Mouse (Mus musculus) hindbrain, embryonic 11.5 days (tissue): ENCODE data around the gene Troap. TPM values are rescaled to one million over a fixed set of nuclear protein-coding genes. Genes with fewer than 3 reads are reported as not detected.
"Not testable (repeated sequence)": the region's sequence is repeated elsewhere in the genome, so short reads cannot be mapped to it uniquely, and the experiment has no call there.

Source experiments
- ATAC-seq: fragments of 200-750 bp; cut with Nextera tagmentation; 2 replicates; pipeline ENCODE4 v1.8.0; 2017; ENCODE audit warnings: mild to moderate bottlenecking, moderate TSS enrichment, moderate library complexity; ENCODE audit not compliant: low FRiP score
- DNase-seq: peaks from one replicate; pipeline ENCODE4 v3.0.0-alpha.2; 2015; ENCODE audit warnings: low spot score
- H3K27ac ChIP-seq: fragments of 300-500 bp; sonication (generic); 2 replicates; pipeline ENCODE4 v1.5.1; 2014; ENCODE audit warnings: mild to moderate bottlenecking, low read depth, low read length
- H3K27me3 ChIP-seq: fragments of 300-500 bp; sonication (generic); 2 replicates; pipeline ENCODE4 v1.6.1; 2014; ENCODE audit warnings: mild to moderate bottlenecking, low read length, moderate library complexity, mixed read lengths; ENCODE audit not compliant: control insufficient read depth, insufficient read depth
- H3K36me3 ChIP-seq: fragments of 300-500 bp; sonication (generic); 2 replicates; pipeline ENCODE4 v1.6.1; 2014; ENCODE audit warnings: mild to moderate bottlenecking, low read length, moderate library complexity, mixed read lengths; ENCODE audit not compliant: control insufficient read depth, insufficient read depth
- H3K4me1 ChIP-seq: fragments of 300-500 bp; sonication (generic); replicated peaks from 2 replicates; pipeline ENCODE4 v1.6.1; 2014; ENCODE audit warnings: low read length, mixed read lengths; ENCODE audit not compliant: control insufficient read depth, insufficient read depth
- H3K4me2 ChIP-seq: fragments of 300-500 bp; sonication (generic); replicated peaks from 2 replicates; pipeline ENCODE4 v1.6.1; 2014; ENCODE audit warnings: mild to moderate bottlenecking, low read depth, low read length
- H3K4me3 ChIP-seq: fragments of 300-500 bp; sonication (generic); 2 replicates; pipeline ENCODE4 v1.5.1; 2014; ENCODE audit warnings: low read depth, low read length
- H3K9ac ChIP-seq: fragments of 300-500 bp; sonication (generic); 2 replicates; pipeline ENCODE4 v1.6.1; 2014; ENCODE audit warnings: low read depth, low read length
- H3K9me3 ChIP-seq: fragments of 300-500 bp; sonication (generic); 2 replicates; pipeline ENCODE4 v1.6.1; 2016; ENCODE audit warnings: low read length; ENCODE audit not compliant: control insufficient read depth
- WGBS: fragments of 180-500 bp; shearing (Covaris S2); extraction: QIAGEN DNeasy Blood & Tissue Kit; methylation state at CpG from one replicate; pipeline ENCODE4 v1.1.7; 2014; 5-methylcytosine and 5-hydroxymethylcytosine counted together
- polyA plus RNA-seq: library from polyadenylated mRNA; unstranded; fragments of >200 nt; fragmentation: Nextera tagmentation; extraction: Ambion mirVana; gene quantifications from 2 replicates; pipeline ENCODE4 v1.2.1, GENCODE M21; 2014

Gene Troap
- polyA plus RNA-seq, 1 experiment from 2014 or later: 22.9 TPM

DNA sequence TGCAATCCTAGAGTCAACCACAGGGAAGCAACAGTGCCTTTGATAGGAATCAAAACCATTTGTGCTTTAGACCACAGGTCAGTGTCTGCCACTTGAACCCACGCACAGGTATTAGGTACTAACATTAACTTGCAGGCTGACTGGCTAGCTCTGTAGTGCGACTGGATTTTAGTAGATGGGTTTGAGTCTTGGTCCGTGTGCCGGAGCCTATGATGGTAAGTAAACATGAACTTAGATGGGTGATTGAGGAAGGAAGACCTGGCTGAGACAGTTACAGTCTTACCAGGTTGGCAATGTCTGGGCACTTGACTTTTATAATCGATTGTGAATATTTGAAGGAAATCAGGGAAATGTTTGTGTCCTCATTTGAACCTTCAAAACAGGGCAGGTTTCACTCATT, 35.6 kb upstream of the Troap start:
- no peak overlapping the region for H3K4me3 ChIP-seq
- H3K36me3 ChIP-seq: no peaks in the 10 kb centered on the region
- DNase-seq: no peak
- H3K9me3 ChIP-seq: no peaks in the 10 kb centered on the region
- WGBS: 86% methylated on average over 5 of the region's 5 CpGs
- H3K4me2 ChIP-seq: no peak overlapping the region
- ATAC-seq: no peak
- H3K4me1 ChIP-seq: no peaks in the 10 kb centered on the region
- H3K27ac ChIP-seq: no peak overlapping the region
- H3K27me3 ChIP-seq: no peaks in the 10 kb centered on the region
- no peak overlapping the region for H3K9ac ChIP-seq

DNA sequence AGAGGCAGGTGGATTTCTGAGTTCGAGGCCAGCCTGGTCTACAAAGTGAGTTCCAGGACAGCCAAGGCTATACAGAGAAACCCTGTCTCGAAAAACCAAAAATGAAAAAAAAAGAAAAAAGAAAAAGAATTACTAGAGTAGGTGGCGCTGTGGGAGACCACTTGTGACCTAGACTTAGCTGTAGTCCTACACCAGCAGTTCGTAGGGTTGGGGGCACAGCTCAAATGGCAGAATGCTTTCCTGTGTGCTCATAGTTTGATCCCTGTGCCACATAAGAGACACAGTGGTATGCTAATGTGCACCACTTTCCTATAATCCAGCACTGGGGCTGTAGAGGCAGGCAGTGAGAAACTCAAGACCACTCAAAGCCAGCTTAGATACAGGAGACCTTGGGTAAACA, 35.1 kb upstream of the Troap start:
- Histone ChIP-seq H3K4me3 (no peak overlapping the region), H3K4me1 (no peaks in the 10 kb centered on the region), H3K9ac (no peak overlapping the region), H3K27ac (no peak overlapping the region), H3K4me2 (no peak overlapping the region), H3K36me3 (no peaks in the 10 kb centered on the region), H3K9me3 (no peaks in the 10 kb centered on the region), H3K27me3 (no peaks in the 10 kb centered on the region)
- WGBS: 80% methylated on average over 4 of the region's 4 CpGs
- no peak for DNase-seq
- ATAC-seq: no peak

DNA sequence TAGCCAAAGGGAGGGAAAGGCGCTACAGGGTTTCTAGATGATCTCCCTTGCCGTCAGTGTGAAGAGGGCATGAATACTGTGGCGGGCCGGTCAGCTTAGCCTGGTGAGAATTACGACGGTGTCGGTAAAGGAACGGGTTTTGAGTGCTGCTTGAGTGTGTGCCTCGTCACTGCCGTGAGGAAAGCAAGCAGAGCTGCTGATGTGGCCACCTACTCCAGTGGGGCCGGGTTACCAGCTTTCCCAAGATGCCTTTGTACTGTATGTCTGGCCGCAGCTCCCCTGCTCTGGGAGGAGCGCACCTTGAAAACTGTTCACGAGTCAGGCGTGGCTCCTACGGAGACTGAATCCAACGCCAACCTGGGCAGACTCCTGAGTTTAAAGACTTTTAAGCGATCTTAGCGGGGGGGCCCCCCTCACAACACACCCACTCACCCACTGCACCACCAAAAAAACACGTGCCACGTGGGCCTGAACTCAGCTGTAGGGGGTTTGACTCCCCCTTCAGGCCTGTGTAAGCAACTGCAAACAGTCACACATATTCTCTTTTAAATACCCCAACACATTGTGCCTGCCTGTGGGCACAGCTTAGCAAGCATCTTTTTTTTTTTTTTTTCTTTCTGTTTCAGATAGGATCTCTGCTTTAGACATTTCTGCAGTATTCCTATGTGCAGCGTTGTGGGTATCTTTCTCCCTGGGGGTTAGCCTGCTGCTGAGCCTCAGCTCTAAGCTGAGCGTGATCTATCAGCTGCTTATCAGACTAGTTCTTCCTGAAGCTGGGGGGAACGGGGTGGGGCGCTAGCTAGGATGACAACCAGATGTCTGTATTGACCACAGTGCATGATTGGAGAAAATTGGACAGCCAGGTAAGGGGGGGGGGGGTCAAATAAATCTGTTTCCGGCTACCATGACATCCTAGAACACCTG, 34.1 kb upstream of the Troap start:
- WGBS: 71% methylated on average over 26 of the region's 26 CpGs
- Histone ChIP-seq H3K4me1 (no peaks in the 10 kb centered on the region), H3K4me3 (no peak overlapping the region), H3K9ac (no peak overlapping the region), H3K9me3 (no peaks in the 10 kb centered on the region), H3K36me3 (no peaks in the 10 kb centered on the region), H3K4me2 (no peak overlapping the region), H3K27ac (no peak overlapping the region), H3K27me3 (no peaks in the 10 kb centered on the region)
- ATAC-seq (no peak), DNase-seq (no peak)

DNA sequence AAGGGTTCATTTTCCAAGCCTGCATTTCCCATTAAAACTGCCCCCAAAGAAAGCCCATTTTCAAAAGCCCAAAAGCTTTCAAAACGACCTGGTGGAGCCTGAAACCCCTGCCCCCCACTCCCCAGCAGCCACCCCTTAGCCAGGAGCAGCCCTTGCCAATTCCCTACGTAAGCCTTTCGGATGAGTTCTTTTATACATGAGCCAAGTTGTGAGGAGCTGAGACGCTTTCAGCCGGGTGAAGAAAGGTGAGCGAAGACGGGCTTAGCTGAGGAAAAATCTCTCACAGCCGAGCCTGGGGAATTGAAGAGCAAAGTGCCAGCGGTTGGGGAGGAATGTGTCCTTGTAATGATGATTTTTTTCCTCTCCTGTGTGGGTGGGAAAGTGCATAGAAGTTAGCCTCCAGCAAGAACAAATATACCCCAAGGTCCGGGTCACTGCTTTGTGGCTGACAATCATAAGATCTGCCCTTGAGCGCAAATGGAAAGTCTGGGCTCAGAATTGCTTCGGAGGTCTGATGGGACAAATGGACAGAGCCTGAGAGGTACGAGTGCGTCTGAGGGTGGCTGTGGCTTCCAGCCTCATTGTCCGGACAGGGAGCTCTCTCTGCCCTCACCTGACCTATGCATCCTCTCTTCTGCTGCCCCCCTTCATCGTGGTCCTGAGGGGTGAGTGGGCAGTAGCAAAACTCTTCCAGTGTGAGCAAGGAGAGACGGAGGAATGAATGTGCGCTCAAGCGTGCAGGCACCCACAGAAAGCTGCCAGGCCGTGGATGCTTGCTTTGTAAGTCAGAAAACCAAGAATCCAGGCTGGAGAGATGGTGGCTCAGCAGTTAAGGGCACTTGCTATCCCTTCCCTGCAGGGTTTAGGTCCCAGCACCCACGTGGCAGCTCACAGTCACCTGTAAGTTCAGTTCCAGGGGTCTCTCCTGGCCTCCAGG, 33.2 kb upstream of the Troap start:
- H3K27ac ChIP-seq: no peak overlapping the region

DNA sequence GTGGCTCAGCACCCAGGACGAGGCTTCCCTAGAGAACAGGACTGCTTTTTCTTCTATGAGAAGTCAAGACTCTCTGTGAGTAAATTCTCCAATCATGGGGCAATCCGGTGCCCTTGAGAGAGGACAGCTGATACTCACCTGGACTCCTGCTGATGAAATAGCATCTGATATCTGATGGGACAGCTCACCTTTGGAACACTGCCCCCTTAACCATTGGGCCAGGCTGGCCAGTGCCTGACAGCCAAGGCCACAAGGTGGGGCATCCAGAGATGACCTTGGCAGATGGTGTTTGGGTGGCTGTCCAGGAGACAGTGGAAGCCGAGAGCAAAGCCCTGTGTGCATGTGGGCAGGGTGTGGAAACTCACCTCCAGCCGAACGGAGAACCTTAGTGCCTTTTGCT, 32.0 kb upstream of the Troap start:
- Histone ChIP-seq H3K4me3 (no peak overlapping the region), H3K36me3 (no peaks in the 10 kb centered on the region), H3K4me2 (no peak overlapping the region), H3K4me1 (no peaks in the 10 kb centered on the region), H3K27me3 (no peaks in the 10 kb centered on the region), H3K9me3 (no peaks in the 10 kb centered on the region), H3K9ac (no peak overlapping the region), H3K27ac (no peak overlapping the region)
- 85% methylated on average over 5 of the region's 5 CpGs for WGBS
- DNase-seq (no peak), ATAC-seq (no peak)

More for the DNA sequence above, 33.2 kb upstream of the Troap start:
- Histone ChIP-seq H3K4me1 (no peaks in the 10 kb centered on the region), H3K9me3 (no peaks in the 10 kb centered on the region), H3K4me3 (no peak overlapping the region), H3K9ac (no peak overlapping the region), H3K27me3 (no peaks in the 10 kb centered on the region), H3K4me2 (no peak overlapping the region), H3K36me3 (no peaks in the 10 kb centered on the region)
- no peak for ATAC-seq
- no peak for DNase-seq
- 59% methylated on average over 21 of the region's 21 CpGs for WGBS

DNA sequence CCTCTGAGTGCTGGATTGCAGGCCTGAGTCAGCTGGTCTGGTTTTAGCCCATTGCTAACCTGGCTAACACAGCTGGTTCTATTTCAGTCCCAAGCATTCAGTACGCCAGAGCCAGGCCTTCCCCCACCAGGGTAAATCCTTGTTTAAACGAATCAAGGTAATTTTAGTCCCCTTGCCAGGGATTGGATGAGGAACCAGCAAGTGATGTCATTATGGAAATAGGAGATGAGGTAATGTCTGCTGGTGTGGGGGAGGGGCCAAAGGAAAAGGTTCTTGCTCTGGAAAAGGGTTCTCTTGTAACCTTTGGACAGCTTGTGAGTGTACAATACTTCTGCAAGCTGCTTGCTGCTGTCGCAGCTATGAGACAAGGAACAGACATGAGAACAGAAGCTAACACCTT, 29.5 kb upstream of the Troap start:
- WGBS: 71% methylated on average over 3 of the region's 3 CpGs
- no peak for ATAC-seq

DNA sequence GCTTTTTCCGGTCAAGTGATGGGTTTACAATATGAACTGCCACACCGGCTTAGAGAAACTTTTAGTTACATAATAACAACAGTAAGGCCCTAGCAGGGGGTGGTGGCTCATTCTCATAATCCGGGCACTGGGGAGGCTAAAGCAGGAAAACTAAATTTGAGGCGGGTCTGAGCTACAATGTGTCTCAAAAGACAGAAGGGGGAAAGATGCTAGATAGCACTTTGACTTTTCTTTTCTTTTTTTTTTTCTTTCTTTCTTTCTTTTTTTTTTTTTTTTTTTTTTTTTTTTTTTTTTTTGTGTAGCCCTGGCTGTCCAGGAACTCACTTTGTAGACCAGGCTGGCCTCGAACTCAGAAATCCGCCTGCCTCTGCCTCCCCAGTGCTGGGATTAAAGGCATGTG, 28.6 kb upstream of the Troap start:
- not testable (repeated sequence) for H3K36me3 ChIP-seq, H3K4me3 ChIP-seq, H3K9me3 ChIP-seq, H3K27me3 ChIP-seq, H3K4me2 ChIP-seq, ATAC-seq, H3K9ac ChIP-seq, H3K27ac ChIP-seq, H3K4me1 ChIP-seq, DNase-seq
- 83% methylated on average over 6 of the region's 6 CpGs for WGBS

More for the DNA sequence above, 29.5 kb upstream of the Troap start:
- Histone ChIP-seq H3K9me3 (no peaks in the 10 kb centered on the region), H3K36me3 (no peaks in the 10 kb centered on the region), H3K4me2 (no peak overlapping the region), H3K27ac (no peak overlapping the region), H3K4me3 (no peak overlapping the region), H3K4me1 (no peaks in the 10 kb centered on the region), H3K27me3 (no peaks in the 10 kb centered on the region), H3K9ac (no peak overlapping the region)
- DNase-seq: no peak

DNA sequence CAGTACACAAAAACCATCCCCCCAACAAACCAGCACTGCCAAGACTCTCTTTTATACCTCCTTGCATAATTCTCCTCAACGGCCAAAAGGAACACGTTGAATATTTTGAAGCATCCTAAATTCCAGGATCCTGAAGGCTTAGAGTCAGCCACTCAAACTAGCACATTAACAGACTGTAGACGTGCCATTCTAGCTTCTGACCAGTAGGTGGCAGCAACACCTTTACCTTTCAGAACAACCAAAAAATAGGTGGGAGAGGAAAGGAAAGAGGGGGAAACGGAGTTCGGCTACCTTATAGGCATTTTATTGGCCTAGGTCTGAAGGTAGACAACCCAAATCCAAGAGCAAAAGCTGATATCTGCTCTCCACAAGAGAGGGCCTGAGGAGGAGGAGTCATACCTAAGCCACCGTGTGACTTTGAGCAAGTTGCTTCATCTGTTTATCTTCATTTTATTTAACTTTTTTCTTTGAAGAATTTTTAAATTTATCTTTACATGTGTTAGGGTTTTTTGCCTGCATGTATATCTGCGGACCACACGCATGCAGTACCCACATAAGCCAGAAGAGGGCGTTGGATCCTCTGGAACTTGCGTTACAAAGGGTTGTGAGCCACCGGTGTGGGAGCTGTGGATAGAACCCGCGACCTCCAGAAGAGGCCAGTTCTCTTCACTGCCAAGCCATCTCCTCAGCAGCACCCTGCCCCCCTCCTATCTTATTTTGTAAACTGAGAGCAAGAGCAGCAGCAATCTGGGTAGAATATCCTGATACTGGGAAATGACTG, 24.7 kb upstream of the Troap start:
- no peak for ATAC-seq
- H3K27ac ChIP-seq: no peak overlapping the region
- H3K4me1 ChIP-seq: peaks cover 6% of the 10 kb centered on the region; the same call in 1 of the 2 replicates
- no peaks in the 10 kb centered on the region for H3K36me3 ChIP-seq
- no peak overlapping the region for H3K4me2 ChIP-seq
- no peaks in the 10 kb centered on the region for H3K9me3 ChIP-seq
- DNase-seq: peak; percentile 82
- peaks cover 21% of the 10 kb centered on the region for H3K27me3 ChIP-seq
- H3K9ac ChIP-seq: no peak overlapping the region
- H3K4me3 ChIP-seq: no peak overlapping the region
- 34% methylated on average over 13 of the region's 13 CpGs for WGBS
